Mouse (Mus musculus): ENCODE measurements around the gene Stk10.

- no peak for TF ChIP-seq CTCF (IDR thresholded peaks at IDR 0.05)
- TF ChIP-seq POLR2A (IDR thresholded peaks at IDR 0.05; ENCODE audit: insufficient read depth, low read depth, low read length), result no peak
Observed at GRCm38 (mm10) chr11:32614463-32614862, 81.4 kb downstream of the Stk10 start.

All from heart, adult 2 months (tissue).